Mouse (Mus musculus): ENCODE measurements around the gene Gm7271. TPM values are rescaled to one million over a fixed set of nuclear protein-coding genes. Genes with fewer than 3 reads are reported as not detected.
A peak's percentile ranks its signal among the peaks of the same experiment; 100 is the strongest.

Gene Gm7271
- polyA plus RNA-seq, 1 experiment, result not detected

DNA sequence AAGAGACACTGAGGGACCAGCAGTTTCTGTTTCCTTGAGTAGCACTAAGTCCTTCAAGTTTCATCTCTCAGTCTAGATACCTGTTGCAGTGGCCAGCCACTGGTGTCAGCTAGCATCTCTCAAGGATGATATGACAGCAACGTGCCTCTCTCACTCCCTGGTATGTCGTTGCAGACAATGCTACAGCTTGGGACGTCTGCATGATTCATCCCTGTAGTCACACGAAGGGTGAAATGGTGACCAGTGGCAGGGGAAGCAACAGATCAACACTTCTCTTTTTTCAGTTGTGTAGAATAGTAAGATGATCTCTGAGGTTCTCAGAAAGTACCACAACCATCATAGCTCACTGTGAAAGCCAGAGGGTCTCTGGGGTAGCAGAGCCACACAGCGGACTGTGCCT, 40.8 kb downstream of the Gm7271 start:
- TF ChIP-seq POLR2A (IDR thresholded peaks at IDR 0.05; ENCODE audit: insufficient read length, low read depth), result no peak
- no peak for TF ChIP-seq POLR2AphosphoS2 (IDR thresholded peaks at IDR 0.05; ENCODE audit: insufficient read length, low read depth)
- no peak for TF ChIP-seq E2F4 (IDR thresholded peaks at IDR 0.05; ENCODE audit: insufficient read depth)
- no peak for TF ChIP-seq MYOG (IDR thresholded peaks at IDR 0.05; ENCODE audit: control insufficient read depth in 1 of 3, insufficient read depth in 1 of 3, insufficient read length in 2 of 3, low read depth in 2 of 3)
- TF ChIP-seq MYOD1 (IDR thresholded peaks at IDR 0.05; ENCODE audit: control insufficient read depth in 1 of 3, insufficient read length in 2 of 3, low read depth in 2 of 3), result no peak
- no peak for TF ChIP-seq SRF (IDR thresholded peaks at IDR 0.05; ENCODE audit: control insufficient read depth, insufficient read length, low read depth)
- TF ChIP-seq TCF3 (IDR thresholded peaks at IDR 0.05; ENCODE audit: insufficient read length, low read depth), result no peak
- TF ChIP-seq USF1 (IDR thresholded peaks at IDR 0.05; ENCODE audit: low read depth), result no peak
- TF ChIP-seq TCF12 (IDR thresholded peaks at IDR 0.05; ENCODE audit: insufficient read depth, poor library complexity, severe bottlenecking), result no peak
- no peak for TF ChIP-seq CEBPB (IDR thresholded peaks at IDR 0.05; ENCODE audit: insufficient read depth, poor library complexity, severe bottlenecking)
- no peak for TF ChIP-seq MAX (IDR thresholded peaks at IDR 0.05; ENCODE audit: low read depth)
- no peak for TF ChIP-seq REST (IDR thresholded peaks at IDR 0.05; ENCODE audit: insufficient read depth, insufficient read length)
- Histone ChIP-seq H3K4me2 (ENCODE audit: low read depth) (peak overlapping the region; percentile 20), H3K79me2 (ENCODE audit: control insufficient read depth, insufficient read depth) (no peaks in the 10 kb centered on the region), H3K36me3 (ENCODE audit: control insufficient read depth, insufficient read depth) (no peaks in the 10 kb centered on the region), H3K4me3 (no peak overlapping the region), H3ac (ENCODE audit: control insufficient read depth, insufficient read length) (no peak overlapping the region), H3K27me3 (ENCODE audit: control insufficient read depth, insufficient read depth, insufficient read length) (no peaks in the 10 kb centered on the region)

DNA sequence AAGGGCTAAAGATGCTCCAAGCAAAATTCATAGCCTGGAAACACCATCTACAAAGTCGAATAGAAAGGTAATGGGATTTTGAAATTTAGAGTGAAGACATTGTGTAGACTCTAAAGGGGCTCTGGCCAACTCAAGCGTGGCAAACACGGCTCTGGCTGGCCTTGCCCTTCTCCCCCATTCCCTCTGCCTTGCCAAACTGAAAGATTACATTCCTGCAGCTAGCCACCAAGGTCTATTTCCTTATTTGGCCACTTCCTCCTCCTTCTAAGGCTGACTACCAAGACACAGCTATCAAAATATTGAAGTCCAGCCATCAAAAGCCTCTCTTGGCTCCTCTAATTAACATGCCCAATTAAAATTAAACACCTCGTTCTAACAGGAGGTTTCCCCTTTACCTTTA, 41.2 kb downstream of the Gm7271 start:
- Histone ChIP-seq H3K4me2 (ENCODE audit: low read depth) (no peak overlapping the region), H3K36me3 (ENCODE audit: control insufficient read depth, insufficient read depth) (no peaks in the 10 kb centered on the region), H3ac (ENCODE audit: control insufficient read depth, insufficient read length) (no peak overlapping the region), H3K4me3 (no peak overlapping the region), H3K27me3 (ENCODE audit: control insufficient read depth, insufficient read depth, insufficient read length) (no peaks in the 10 kb centered on the region), H3K79me2 (ENCODE audit: control insufficient read depth, insufficient read depth) (peaks cover 4% of the 10 kb centered on the region)
- TF ChIP-seq USF1 (IDR thresholded peaks at IDR 0.05; ENCODE audit: low read depth) (no peak), TCF3 (IDR thresholded peaks at IDR 0.05; ENCODE audit: insufficient read length, low read depth) (no peak), POLR2AphosphoS2 (IDR thresholded peaks at IDR 0.05; ENCODE audit: insufficient read length, low read depth) (no peak), MYOG (IDR thresholded peaks at IDR 0.05; ENCODE audit: control insufficient read depth in 1 of 3, insufficient read depth in 1 of 3, insufficient read length in 2 of 3, low read depth in 2 of 3) (no peak), MYOD1 (IDR thresholded peaks at IDR 0.05; ENCODE audit: control insufficient read depth in 1 of 3, insufficient read length in 2 of 3, low read depth in 2 of 3) (no peak), CEBPB (IDR thresholded peaks at IDR 0.05; ENCODE audit: insufficient read depth, poor library complexity, severe bottlenecking) (no peak), MAX (IDR thresholded peaks at IDR 0.05; ENCODE audit: low read depth) (no peak), SRF (IDR thresholded peaks at IDR 0.05; ENCODE audit: control insufficient read depth, insufficient read length, low read depth) (no peak), E2F4 (IDR thresholded peaks at IDR 0.05; ENCODE audit: insufficient read depth) (no peak), TCF12 (IDR thresholded peaks at IDR 0.05; ENCODE audit: insufficient read depth, poor library complexity, severe bottlenecking) (no peak), POLR2A (IDR thresholded peaks at IDR 0.05; ENCODE audit: insufficient read length, low read depth) (no peak), REST (IDR thresholded peaks at IDR 0.05; ENCODE audit: insufficient read depth, insufficient read length) (no peak)

- H3K4me3 ChIP-seq, result no peak overlapping the region
- no peak for TF ChIP-seq MYOD1 (IDR thresholded peaks at IDR 0.05; ENCODE audit: control insufficient read depth in 1 of 3, insufficient read length in 2 of 3, low read depth in 2 of 3)
- TF ChIP-seq CEBPB (IDR thresholded peaks at IDR 0.05; ENCODE audit: insufficient read depth, poor library complexity, severe bottlenecking), result no peak
- no peak for TF ChIP-seq MAX (IDR thresholded peaks at IDR 0.05; ENCODE audit: low read depth)
- H3K4me2 ChIP-seq (ENCODE audit: low read depth), result no peak overlapping the region
- peaks cover 12% of the 10 kb centered on the region for H3K79me2 ChIP-seq (ENCODE audit: control insufficient read depth, insufficient read depth)
- H3K36me3 ChIP-seq (ENCODE audit: control insufficient read depth, insufficient read depth), result no peaks in the 10 kb centered on the region
- H3ac ChIP-seq (ENCODE audit: control insufficient read depth, insufficient read length), result no peak overlapping the region
- no peaks in the 10 kb centered on the region for H3K27me3 ChIP-seq (ENCODE audit: control insufficient read depth, insufficient read depth, insufficient read length)
These were observed 42.0 kb downstream of the Gm7271 start for GRCm38 (mm10) chr5:76525829-76526228.

- TF ChIP-seq REST (IDR thresholded peaks at IDR 0.05; ENCODE audit: insufficient read depth, insufficient read length) (no peak), SRF (IDR thresholded peaks at IDR 0.05; ENCODE audit: control insufficient read depth, insufficient read length, low read depth) (peak; percentile 34), TCF12 (IDR thresholded peaks at IDR 0.05; ENCODE audit: insufficient read depth, poor library complexity, severe bottlenecking) (no peak), USF1 (IDR thresholded peaks at IDR 0.05; ENCODE audit: low read depth) (peak; percentile 99), MAX (IDR thresholded peaks at IDR 0.05; ENCODE audit: low read depth) (no peak)
- H3K4me2 ChIP-seq (ENCODE audit: low read depth), result peak within 1 kb of the TSS; percentile 77
- no peaks in the 10 kb centered on the region for H3K27me3 ChIP-seq (ENCODE audit: control insufficient read depth, insufficient read depth, insufficient read length)
- no peaks in the 10 kb centered on the region for H3K36me3 ChIP-seq (ENCODE audit: control insufficient read depth, insufficient read depth)
- H3ac ChIP-seq (ENCODE audit: control insufficient read depth, insufficient read length), result peak within 1 kb of the TSS; percentile 84
- H3K79me2 ChIP-seq (ENCODE audit: control insufficient read depth, insufficient read depth), result peaks cover 17% of the 10 kb centered on the region
- peak within 1 kb of the TSS; percentile 60 for H3K4me3 ChIP-seq
These were observed 45.3 kb downstream of the Gm7271 start, which contains the start of gene Exoc1 for GRCm38 (mm10) chr5:76529040-76529703. Exoc1 (plus strand) TSS chr5:76529311.

GRCm38 (mm10) chr5:76529704-76530066, 45.8 kb downstream of the Gm7271 start:
- H3K79me2 ChIP-seq (ENCODE audit: control insufficient read depth, insufficient read depth), result peaks cover 17% of the 10 kb centered on the region
- H3K36me3 ChIP-seq (ENCODE audit: control insufficient read depth, insufficient read depth), result peaks cover 2% of the 10 kb centered on the region
- H3K4me2 ChIP-seq (ENCODE audit: low read depth), result peak overlapping the region; percentile 77
- no peak for TF ChIP-seq E2F4 (IDR thresholded peaks at IDR 0.05; ENCODE audit: insufficient read depth)
- no peak for TF ChIP-seq SRF (IDR thresholded peaks at IDR 0.05; ENCODE audit: control insufficient read depth, insufficient read length, low read depth)
- TF ChIP-seq MAX (IDR thresholded peaks at IDR 0.05; ENCODE audit: low read depth), result no peak
- TF ChIP-seq TCF3 (IDR thresholded peaks at IDR 0.05; ENCODE audit: insufficient read length, low read depth), result no peak
- no peak for TF ChIP-seq REST (IDR thresholded peaks at IDR 0.05; ENCODE audit: insufficient read depth, insufficient read length)
- TF ChIP-seq POLR2AphosphoS2 (IDR thresholded peaks at IDR 0.05; ENCODE audit: insufficient read length, low read depth), result no peak
- TF ChIP-seq MYOD1 (IDR thresholded peaks at IDR 0.05; ENCODE audit: control insufficient read depth in 1 of 3, insufficient read length in 2 of 3, low read depth in 2 of 3), result no peak
- no peak for TF ChIP-seq USF1 (IDR thresholded peaks at IDR 0.05; ENCODE audit: low read depth)
- TF ChIP-seq TCF12 (IDR thresholded peaks at IDR 0.05; ENCODE audit: insufficient read depth, poor library complexity, severe bottlenecking), result no peak
- TF ChIP-seq CEBPB (IDR thresholded peaks at IDR 0.05; ENCODE audit: insufficient read depth, poor library complexity, severe bottlenecking), result no peak
- TF ChIP-seq POLR2A (IDR thresholded peaks at IDR 0.05; ENCODE audit: insufficient read length, low read depth), result no peak
- no peak for TF ChIP-seq MYOG (IDR thresholded peaks at IDR 0.05; ENCODE audit: control insufficient read depth in 1 of 3, insufficient read depth in 1 of 3, insufficient read length in 2 of 3, low read depth in 2 of 3)
- H3K27me3 ChIP-seq (ENCODE audit: control insufficient read depth, insufficient read depth, insufficient read length), result no peaks in the 10 kb centered on the region
- H3K4me3 ChIP-seq, result peak overlapping the region; percentile 60
- H3ac ChIP-seq (ENCODE audit: control insufficient read depth, insufficient read length), result peak overlapping the region; percentile 84

All from myocyte (in vitro differentiated cells).